Mouse (Mus musculus): Measurements from ENCODE around the gene Zfyve16.

- TF ChIP-seq CTCF (IDR thresholded peaks at IDR 0.05; ENCODE audit: borderline replicate concordance, extremely low read depth, insufficient read depth, insufficient read length) = no peak
- no peak for TF ChIP-seq POLR2A (IDR thresholded peaks at IDR 0.05; ENCODE audit: borderline replicate concordance, extremely low read depth, insufficient read depth, insufficient read length, poor library complexity, severe bottlenecking)
These were observed 28.8 kb upstream of the Zfyve16 start for GRCm38 (mm10) chr13:92559429-92559828.
